Mouse (Mus musculus) left cerebral cortex, postnatal 25 days (tissue): ENCODE results near the gene Cmtm2b. TPM values are rescaled to one million over a fixed set of nuclear protein-coding genes. Genes with fewer than 3 reads are reported as not detected.
"Not testable (repeated sequence)": the region's sequence is repeated elsewhere in the genome, so short reads cannot be mapped to it uniquely, and the experiment has no call there.

ENCODE experiments used
- DNase-seq, 2 experiments: peaks; one replicate each; pipeline ENCODE4 v3.0.0; 2022; ENCODE audit warnings: low spot score in 2 of 2, mixed read lengths in 1 of 2
- intact Hi-C: fragments of 180-260 bp; cut with DNase I; formaldehyde crosslinking; loops from one replicate; pipeline ENCODE4 v1.15.1; 2025
- total RNA-seq, 2 experiments: library from RNA; stranded (reverse); gene quantifications; 2 replicates each; pipeline ENCODE4 v1.2.3; 2021

The Cmtm2b gene
- total RNA-seq, result not detected

DNA sequence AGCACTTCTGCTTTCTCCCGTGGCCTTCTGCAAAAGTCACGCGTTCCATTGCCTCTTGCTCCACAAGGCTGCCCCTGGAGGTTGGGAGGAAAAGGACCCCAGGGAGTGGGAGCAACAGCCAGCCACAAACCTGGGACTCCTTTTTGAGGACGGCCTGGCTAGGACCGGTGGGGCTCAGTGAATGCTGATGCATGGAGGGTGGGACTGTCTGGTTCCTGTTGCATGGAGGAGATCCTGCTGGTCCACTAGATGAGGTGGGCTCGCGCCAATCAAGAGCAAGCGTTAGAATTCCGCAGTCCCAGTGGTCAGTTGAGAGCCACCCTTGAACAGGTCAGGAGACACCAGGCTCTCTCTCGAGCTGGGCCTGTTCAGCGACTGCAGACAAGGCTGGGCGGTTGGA lies at the start of gene Cmtm2b:
Gene Cmtm2b (plus strand): TSS at position 301 of the 400 bp plus-strand sequence.
- DNase-seq, intact Hi-C loops: not testable (repeated sequence)

DNA sequence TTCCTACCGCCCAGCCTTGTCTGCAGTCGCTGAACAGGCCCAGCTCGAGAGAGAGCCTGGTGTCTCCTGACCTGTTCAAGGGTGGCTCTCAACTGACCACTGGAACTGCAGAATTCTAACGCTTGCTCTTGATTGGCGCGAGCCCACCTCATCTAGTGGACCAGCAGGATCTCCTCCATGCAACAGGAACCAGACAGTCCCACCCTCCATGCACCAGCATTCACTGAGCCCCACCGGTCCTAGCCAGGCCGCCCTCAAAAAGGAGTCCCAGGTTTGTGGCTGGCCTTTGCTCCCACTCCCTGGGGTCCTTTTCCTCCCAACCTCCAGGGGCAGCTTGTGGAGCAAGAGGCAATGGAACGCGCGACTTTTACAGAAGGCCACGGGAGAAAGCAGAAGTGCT lies 28.9 kb upstream of the Cmtm2b start, which contains the start of gene Cmtm2a:
Gene Cmtm2a (minus strand): TSS at position 101 of the 400 bp plus-strand sequence.
- DNase-seq, intact Hi-C loops: not testable (repeated sequence)

DNA sequence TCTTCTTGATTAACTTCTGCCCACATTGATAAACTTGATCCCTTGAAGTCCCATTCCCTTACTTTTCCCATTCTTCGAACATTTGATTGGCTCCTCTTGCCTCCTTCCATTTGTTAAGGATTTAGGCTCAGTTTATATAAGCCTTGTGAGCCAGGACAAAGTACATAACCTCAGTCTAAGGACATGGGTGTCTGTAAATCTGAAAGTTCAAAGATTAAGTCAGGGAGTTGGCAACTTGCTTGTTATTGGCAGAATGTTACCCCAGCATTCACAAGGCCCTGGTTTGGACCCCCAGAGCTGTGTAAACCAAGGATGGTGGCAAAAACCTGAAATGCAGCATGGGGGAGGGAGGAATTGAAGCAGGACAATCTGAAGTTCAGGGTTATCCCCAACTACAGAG lies 27.6 kb upstream of the Cmtm2b start:
- intact Hi-C loops, result no loop called here
- no peak for DNase-seq

DNA sequence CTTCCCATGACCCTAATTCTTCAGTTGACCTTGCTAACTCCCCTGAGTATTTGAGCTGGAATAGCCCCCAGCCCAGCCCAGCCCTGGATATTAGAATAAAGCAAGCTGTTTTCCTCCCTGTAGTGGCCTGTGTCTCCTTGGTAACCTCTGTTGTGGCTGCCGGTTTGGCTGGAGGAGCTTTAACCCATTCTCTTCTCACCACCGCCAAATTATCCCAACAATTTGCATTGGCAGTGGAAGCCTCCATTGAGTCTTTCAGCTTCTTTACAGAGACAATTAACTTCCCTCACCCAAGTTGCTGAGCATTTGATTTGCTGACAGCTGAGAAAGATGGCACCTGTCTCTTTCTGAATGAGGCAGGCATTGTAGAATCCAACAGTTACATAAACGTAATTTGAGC lies 20.5 kb upstream of the Cmtm2b start:
- intact Hi-C loops, DNase-seq: not testable (repeated sequence)

DNA sequence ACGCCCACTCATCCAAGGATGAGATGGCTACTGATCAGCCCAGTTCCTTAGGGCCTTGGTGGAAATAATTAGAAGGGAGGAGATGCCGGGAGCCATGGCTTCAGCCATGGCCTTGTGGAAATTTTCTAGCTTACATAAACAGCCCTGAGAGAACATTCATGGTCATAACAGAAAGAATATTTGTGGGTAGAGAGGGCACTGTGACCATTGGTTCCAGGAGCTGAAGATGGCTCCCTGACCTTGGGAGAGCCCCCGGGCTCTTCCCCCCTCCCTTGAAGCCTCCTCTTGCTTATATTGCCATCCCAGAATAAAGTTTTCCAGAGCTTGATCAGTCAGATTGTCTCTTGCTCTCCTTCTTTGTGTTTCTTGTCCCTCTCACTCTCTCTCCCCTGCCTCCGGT lies 19.5 kb upstream of the Cmtm2b start:
- intact Hi-C loops, DNase-seq: not testable (repeated sequence)

DNA sequence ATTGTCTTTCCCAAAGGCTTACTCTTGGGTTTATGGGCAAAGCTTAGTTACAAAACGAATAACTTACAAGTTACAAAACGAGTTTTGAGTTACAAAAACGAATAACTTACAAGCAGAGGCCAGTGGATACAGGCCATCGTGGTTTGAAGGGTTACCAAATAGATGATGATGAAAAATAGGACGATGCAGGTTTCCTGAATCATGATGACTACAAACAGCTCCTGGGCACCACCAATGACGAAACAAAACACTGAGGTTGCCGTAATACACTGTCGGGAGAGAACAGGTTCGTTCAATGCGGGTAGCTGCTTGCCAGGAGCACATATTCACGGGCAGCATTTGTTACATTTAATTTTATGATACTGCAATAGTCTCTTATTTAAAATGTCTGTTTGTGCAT lies 17.1 kb upstream of the Cmtm2b start:
- DNase-seq, result no peak
- intact Hi-C loops, result no loop called here

DNA sequence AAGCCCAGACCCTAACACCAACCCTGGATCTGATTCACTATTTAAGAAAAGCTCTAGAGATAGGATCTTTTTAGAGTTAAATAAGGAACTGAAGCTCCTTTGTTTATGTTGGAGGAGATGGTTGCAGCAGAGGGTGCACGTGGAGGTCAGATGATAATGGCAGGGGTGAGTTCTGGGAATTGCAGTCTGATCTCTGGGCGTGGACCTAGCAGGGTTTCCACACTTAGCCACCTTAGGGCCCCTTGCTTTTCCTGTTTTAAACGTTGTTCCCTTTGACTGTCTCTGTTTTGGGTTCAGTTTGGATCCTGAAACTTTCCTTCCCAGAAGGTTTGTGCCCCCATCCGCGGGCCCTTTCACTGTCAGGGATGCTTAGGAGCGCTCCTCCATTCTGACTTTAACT lies 13.7 kb upstream of the Cmtm2b start:
- DNase-seq, intact Hi-C loops: not testable (repeated sequence)

DNA sequence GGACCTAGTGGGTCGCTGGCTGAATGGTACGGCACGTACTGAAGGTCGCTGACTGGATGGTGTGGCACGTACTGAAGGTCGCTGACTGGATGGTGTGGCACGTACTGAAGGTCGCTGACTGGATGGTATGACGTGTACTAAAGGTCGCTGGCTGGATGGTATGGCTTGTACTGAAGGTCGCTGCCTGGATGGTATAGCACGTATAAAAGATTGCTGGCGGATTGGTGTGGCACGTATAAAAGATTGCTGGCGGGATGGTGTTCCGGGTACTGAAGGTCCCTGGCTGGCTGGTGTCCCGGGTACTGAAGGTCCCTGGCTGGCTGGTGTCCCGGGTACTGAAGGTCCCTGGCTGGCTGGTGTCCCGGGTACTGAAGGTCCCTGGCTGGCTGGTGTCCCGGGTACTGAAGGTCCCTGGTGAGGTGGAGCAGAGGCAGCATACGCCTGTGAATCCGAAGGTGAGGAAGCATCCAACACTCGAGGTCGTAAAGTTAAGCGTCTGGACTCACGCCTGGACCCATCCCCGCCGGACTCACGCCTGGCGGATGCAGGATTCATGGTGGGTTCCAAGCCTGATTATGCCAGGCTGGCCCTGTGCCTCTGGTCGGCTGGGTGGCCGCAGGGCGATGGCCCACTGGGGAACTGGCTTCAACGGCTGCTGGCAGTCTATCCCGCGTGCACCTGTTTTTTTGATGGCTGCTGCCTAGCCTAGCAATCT lies 12.4 kb upstream of the Cmtm2b start, which contains the start of the genes Gm45711 and Cmtm1:
Gene Gm45711 (minus strand): TSS at position 641 of the 715 bp plus-strand sequence.
Gene Cmtm1 (minus strand): TSS at position 705 of the 715 bp plus-strand sequence.
- intact Hi-C loops, result not testable (repeated sequence)
- peak; percentile 3 to 18 for DNase-seq

DNA sequence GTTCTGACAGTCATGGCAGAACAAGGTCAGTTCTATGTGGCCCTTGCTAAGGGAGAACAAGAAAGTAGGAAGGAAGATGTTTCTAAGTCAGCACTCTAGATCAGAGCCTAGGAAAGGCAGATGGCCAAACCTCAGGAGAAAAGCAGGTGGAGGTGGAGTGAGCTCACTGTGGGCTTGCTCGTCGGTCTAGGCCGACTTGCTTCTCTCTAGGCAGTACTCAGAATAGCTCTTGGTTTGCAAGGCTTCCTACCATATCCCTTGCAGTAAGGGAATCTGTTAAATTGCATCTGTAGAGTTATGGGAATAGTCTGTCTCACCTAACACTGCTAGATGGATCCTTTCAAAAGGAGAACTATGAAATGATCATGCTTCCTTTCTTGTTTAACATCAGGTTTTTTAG lies 10.0 kb upstream of the Cmtm2b start:
- intact Hi-C loops, result loop anchor here (2.0 kb wide), 1 partner anchor 29 kb away; no protein-coding TSS in a partner anchor
- peak in 1 of 2 experiments; percentile 31 for DNase-seq

DNA sequence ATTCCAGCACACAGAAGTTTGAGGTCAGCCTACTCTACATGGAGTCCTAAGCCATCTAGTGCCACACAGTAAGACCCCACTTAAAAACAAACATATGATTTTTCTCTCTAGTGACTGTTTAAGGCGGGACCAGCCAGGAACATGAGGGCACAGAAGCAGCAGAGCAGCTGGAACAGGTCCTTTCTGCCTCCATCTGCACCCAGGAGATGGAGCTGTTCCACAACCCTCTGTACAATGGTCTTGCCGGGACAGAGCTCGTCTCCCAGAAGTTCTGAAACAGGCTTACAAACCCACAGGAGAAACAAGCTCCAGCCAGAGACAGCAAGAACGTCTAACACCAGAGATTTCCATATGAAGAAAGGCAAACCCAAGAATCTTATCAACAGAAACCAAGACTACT lies 8.7 kb upstream of the Cmtm2b start:
- peak in 1 of 2 experiments; percentile 7 for DNase-seq

DNA sequence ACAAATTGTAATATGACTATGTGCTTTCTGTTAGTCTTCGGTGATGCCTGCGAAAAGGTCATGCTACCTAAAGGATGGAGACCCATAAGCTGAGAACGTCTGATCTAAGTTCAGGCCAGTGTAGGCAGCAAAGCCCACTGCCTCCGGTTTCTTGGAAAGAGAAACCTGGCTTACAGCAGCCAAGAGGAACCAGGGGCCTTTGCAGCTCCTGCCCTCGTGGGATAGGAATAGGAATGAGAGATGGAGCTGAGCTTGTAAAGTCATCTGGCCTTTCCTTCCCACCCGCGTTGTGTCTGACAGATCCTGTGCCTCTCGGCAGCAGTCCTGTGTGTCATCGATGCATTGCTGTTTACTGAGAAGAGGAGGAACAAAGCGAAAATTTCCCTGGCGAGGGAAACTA lies 763 bp upstream of the Cmtm2b start, which contains the start of gene Gm11020:
Gene Gm11020 (plus strand): TSS at position 301 of the 400 bp plus-strand sequence.
- intact Hi-C loops, DNase-seq: not testable (repeated sequence)

More for the DNA sequence above, 8.7 kb upstream of the Cmtm2b start:
- intact Hi-C loops, result loop anchor here (2.0 kb wide), 1 partner anchor 27 kb away; no protein-coding TSS in a partner anchor

DNA sequence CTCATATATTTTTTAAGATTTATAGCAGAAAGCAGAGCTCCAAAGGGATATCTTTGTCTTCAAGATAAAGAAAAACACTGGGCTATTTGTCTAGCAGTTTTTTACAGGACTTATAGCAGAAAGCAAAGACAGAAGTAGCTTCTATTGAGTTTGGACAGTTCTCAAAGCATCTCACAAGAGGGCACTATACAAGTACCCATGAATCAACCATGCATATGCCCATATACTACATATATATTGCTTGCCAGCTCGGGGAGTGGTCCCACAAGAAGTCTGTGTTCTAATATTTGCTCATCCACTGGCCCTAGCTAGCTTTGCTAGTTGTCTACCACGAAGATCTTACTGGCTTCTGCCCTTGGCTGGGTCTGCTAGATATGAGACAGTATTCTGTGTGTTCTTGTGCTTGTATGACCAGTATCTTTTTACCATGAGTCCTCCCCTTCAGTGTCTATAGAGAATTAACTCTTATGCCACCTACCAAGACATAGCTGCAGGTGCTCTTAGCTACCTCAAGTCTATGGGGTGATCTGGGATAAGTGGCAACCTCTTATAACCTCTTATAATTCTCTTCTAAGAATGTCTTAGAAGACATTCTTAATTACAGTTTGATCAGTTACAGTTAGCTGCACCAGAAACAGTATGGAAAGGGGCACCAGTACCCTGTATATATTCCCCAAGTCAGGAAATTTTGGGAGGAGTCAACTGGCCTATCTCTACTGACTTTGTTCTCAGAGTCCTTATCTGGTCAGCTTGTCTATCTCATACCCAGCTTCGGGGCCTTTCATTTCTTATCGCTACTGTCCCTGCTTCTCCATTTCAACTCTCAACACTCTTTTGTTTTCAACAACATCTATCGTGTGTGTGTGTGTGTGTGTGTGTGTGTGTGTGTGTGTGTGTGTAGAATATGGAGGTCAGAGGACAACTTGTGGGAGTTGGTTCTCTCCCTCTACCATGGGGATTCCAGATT lies 10.9 kb downstream of the Cmtm2b start:
- no peak for DNase-seq
- intact Hi-C loops, result no loop called here

DNA sequence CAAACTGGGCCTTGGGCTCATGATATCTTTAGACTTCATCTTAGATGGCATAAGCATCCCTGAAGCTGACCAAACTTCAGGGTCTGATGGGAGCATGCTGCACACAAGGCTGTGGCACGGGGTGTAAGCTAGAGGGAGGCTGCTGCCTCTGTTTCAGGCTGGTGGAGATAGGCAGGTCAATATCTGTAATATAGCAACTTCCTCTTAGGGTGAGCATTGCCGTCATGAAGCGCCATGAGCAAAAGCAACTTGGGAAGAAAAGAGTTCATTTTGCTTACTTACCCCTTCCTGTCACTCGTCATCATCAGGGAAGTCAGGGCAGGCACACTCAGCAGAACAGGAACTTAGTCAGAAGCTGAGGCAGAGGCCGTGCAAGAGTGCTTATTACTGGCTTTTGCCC lies 11.8 kb downstream of the Cmtm2b start:
- intact Hi-C loops, result no loop called here
- DNase-seq, result no peak

DNA sequence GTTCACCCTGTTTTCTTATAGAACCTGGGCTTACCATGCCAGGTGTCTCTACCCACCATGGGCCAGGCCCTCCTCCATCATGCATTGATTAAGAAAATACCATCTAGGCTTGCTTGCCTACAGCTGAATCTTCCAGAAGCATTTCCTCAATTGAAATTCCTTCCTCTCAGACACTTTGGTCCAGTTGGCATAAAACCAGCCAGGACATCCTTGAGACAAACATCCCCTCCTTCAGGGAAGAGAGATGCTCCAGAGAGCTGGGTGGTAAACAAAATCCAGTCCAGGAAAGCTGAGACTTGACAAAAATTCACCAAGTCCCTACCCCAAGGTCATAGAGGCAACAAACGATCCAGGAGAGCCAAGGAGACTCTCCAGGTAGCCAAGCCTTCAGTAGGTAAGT lies 12.2 kb downstream of the Cmtm2b start:
- intact Hi-C loops, result no loop called here
- DNase-seq, result no peak

DNA sequence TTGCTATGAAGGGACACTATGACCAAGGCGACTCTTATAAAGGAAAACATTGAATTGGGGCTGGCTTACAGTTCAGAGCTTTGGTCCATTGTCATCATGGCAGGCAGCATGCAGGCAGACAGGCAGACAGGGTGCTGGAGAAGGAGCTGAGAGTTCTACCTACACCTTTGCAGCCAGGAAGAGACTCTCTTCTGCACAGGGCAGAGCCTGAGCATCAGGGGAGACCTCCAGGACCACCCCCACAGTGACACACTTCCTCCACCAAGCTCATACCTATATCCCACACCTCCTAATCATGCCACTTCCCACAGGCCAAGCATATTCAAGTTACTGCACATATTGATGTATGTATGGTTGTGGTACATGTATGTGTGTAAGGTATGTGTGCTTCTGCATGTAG lies 14.8 kb downstream of the Cmtm2b start:
- intact Hi-C loops, result no loop called here
- no peak for DNase-seq

DNA sequence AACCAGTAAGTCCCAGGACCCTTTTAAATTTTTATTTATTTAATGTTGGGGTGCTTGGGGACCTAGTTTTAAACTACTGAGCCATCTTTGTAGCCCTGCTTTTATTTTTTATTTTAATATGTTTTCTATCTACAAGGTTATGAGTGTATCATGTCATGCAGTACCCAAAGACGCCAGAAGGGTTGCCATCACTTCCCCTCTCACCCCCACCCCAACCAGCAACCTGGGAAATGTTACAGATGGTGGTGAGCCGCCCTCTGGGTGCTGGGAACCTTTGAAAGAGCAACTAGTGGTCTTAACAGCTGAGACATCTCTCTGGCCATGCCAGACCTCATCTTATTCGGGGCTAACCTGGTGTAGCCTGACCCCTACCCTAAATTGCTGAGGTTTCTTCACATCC lies 15.9 kb downstream of the Cmtm2b start:
- DNase-seq, result no peak
- intact Hi-C loops, result no loop called here

DNA sequence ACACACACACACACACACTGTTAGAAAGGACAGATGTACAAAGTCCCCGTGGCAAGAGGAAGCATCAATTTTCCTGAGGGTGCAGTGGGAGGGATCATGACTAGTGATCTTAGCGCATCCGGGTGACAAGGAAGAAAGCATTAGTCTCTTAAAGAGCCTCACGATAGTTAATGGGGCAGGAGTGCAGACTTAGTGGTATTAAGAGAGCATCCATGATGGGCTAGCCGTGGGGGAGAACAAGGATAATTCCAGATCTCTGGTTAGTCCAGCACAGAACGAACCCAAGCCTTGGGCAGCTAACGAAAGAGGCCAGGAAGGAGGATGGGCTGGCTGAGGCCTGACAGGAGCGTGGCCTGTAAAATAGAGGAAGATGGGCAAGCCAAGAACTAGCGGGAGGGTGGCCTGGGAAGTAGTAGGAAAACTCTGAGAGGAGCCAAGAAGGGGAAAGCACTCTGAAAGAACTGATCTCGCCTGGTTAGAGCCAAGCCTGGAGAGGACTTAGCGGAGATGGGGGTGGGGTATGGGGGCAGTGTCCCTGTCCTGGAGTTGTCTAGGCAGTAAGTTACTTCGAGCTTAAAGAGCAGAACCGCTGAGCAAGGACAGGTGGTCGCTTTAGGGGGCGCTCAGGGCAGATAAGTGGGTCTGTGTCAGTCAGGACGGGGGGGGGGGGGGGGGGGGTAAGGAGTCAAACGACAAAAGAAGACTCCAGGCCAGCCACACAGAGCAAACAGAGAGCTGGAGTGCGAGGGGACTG lies 17.4 kb downstream of the Cmtm2b start, which contains the start of gene Cmtm3:
Gene Cmtm3 (plus strand): TSS at position 182 of the 754 bp plus-strand sequence.
- peak in 1 of 2 experiments; percentile 27 for DNase-seq
- intact Hi-C loops, result no loop called here

DNA sequence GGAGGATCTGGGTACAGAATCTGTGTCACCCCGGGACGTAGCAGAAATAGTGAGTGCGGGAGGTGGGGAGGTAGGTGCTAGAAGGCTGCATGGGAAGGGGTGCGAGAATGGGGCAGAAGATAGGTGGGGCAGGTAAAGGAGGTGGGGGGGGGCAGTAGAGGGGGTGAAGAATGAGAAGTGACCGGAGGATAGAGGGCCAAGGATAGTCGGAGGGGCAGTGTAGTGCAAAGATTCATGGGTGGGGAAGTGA lies 17.9 kb downstream of the Cmtm2b start:
- intact Hi-C loops, result loop anchor here (2.0 to 5.0 kb wide), 3 partner anchors 27 to 167 kb away; partner anchors contain the start of genes Terb1 and Tk2
- no peak for DNase-seq
